Mouse (Mus musculus) heart, embryonic 10.5 days (tissue): ENCODE measurements at regions not wholly inside any gene's neighbourhood (a gene's known extent, or its start where the extent isn't known, plus 50 kb on each side); places are given as distances from the start of the nearest gene placed in this dataset.
"Not testable (repeated sequence)": the region's sequence is repeated elsewhere in the genome, so short reads cannot be mapped to it uniquely, and the experiment has no call there.

ENCODE experiments used
- DNase-seq: peaks from one replicate; pipeline ENCODE4 v3.0.0-alpha.2; 2017; ENCODE audit warnings: low spot score
- H3K27ac ChIP-seq: fragments of 300-500 bp; sonication (generic); 2 replicates; pipeline ENCODE4 v1.5.1; 2016; ENCODE audit warnings: mild to moderate bottlenecking
- H3K27me3 ChIP-seq: fragments of 300-500 bp; sonication (generic); 2 replicates; pipeline ENCODE4 v1.6.1; 2016; ENCODE audit warnings: mild to moderate bottlenecking; ENCODE audit not compliant: poor library complexity, insufficient read depth, severe bottlenecking
- H3K36me3 ChIP-seq: fragments of 300-500 bp; sonication (generic); 2 replicates; pipeline ENCODE4 v1.6.1; 2016; ENCODE audit warnings: mild to moderate bottlenecking, moderate library complexity
- H3K4me1 ChIP-seq: fragments of 300-500 bp; sonication (generic); 2 replicates; pipeline ENCODE4 v1.6.1; 2016; ENCODE audit warnings: mild to moderate bottlenecking
- H3K4me3 ChIP-seq: fragments of 300-500 bp; sonication (generic); 2 replicates; pipeline ENCODE4 v1.5.1; 2016; ENCODE audit warnings: mild to moderate bottlenecking, moderate library complexity
- H3K9me3 ChIP-seq: fragments of 300-500 bp; sonication (generic); 2 replicates; pipeline ENCODE4 v1.6.1; 2016; ENCODE audit warnings: mild to moderate bottlenecking, moderate library complexity
- WGBS: fragments of 180-500 bp; shearing (Covaris S2); methylation state at CpG from one replicate; pipeline ENCODE4 v1.1.7; 2016; 5-methylcytosine and 5-hydroxymethylcytosine counted together

DNA sequence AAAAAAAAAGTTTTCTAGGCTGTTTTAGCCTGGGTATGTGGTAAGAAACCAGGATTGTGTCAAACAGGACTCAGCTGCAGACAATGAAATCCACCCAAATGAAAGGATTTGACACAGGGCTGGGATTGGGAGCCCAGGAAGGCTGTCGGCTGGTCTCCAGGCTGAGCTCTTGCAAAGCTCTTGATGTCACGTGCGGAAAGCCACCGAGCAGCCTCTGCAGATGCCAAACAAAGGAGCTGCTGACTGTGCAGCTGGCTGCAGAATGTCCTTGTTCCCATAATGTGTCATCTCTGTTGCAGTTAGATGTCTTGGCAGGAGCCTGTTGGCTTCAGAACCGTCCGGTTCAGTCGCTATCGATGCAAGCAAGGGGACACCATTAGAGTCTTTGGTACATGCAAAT is 56.1 kb downstream of the Bbs10 start:
- DNase-seq = no peak
- H3K4me1 ChIP-seq = 0 out of 2 replicates have a peak, but pooled peaks cover 4% of the 10 kb centered on the region
- H3K27ac ChIP-seq = no peak overlapping the region
- H3K4me3 ChIP-seq = no peak overlapping the region
- no peaks in the 10 kb centered on the region for H3K27me3 ChIP-seq
- H3K9me3 ChIP-seq = no peaks in the 10 kb centered on the region
- WGBS = 65% methylated on average over 8 of the region's 8 CpGs
- no peaks in the 10 kb centered on the region for H3K36me3 ChIP-seq

DNA sequence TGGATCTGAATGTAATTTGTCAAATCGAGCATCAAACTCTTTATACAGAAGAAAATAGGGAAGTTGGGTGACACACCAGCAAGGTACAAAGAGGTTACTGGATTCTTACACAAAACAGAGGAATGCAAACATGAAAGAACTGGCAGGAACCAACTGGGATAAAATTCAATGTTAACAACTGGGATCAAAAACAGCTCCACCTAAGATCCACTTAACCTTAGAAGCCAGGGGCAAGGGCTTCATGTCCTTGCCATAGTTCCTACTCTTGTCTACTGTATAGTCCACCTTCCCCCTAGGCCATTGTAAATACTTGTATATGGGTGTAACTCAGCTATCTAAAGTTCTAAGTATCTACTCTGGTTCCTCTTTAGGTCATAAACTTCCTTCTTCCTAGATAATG is 59.9 kb downstream of the Bbs10 start:
- DNase-seq, H3K9me3 ChIP-seq, H3K4me1 ChIP-seq, H3K27me3 ChIP-seq, H3K4me3 ChIP-seq, H3K27ac ChIP-seq, H3K36me3 ChIP-seq: not testable (repeated sequence)
- 68% methylated on average over 1 of the region's 1 CpGs for WGBS

DNA sequence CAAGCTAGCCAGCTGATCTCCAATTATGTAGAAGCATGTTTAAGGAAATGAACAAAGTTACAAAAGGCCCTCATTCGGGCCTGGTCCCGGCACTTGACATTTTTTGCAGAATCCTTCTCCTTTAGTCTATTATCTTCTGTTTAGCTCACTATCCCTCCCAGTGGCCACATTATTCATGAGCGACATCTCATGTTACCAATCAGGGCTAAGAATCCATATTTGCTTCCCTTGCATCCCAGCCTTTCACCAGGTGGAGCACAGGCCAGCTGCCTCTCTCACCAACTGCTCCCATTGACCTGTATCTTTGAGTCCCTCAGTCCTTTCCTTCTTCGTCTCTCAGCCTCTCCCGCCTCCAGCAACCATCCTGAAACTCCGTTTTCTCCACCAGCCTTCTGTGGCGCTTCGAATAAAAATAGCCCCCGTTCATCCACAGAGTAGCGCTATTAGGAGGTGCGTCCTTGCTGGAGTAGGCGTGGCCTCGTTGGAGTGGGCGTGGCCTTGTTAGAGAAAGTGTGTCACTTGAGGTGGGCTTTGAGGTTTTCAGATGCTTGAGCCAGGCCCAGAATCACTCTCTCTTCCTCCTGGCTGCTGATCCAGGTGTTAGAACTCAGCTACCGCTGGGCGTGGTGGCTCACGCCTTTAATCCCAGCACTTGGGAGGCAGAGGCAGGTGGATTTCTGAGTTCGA is 63.4 kb downstream of the Bbs10 start:
- WGBS = 79% methylated on average over 18 of the region's 18 CpGs
- no peak overlapping the region for H3K27ac ChIP-seq

DNA sequence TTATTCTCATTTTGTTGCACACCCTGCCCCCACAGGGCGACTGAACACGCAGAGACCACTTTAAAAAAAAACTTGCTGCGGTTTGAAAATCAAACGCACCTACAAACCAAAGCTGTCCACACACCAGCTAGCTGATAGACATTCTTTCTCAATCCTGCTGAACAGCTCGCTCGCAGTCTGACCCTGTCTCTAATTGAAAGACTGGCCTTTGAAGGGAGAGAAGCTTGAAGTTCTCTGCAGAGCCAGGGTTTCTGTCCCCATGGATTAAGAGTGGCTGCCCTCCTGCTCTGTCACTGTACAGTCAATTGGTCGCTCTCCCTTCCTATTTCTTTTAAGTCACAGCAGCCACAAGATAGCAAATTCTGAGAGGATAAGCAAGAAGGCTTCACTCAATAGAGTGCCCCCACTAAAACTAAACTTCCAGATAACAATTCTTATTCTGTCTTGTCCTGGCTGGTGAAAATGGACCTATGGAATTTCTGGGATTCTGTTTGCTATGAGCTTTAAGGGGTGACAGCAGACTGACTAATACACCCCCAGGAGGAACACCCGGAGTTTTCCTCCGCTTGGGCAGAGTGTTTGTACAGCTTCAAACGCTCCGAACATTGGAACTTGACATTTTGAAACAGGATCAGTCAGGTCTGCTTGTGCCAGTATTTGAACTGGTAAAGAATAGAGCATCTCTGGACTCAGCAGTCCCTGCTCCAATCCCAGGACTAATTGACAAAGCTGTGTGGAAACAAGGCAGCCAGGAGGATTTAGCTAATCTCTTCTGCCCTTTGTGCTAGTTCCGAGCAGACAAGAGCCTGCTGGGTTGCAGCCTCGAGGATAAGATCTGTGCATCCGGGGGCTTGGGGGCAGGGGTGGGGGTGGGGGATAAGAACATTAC is 65.5 kb downstream of the Bbs10 start:
- 26% methylated on average over 14 of the region's 14 CpGs for WGBS
- DNase-seq = no peak

More for the DNA sequence above, 63.4 kb downstream of the Bbs10 start:
- no peak for DNase-seq
- peaks cover 26% of the 10 kb centered on the region for H3K4me1 ChIP-seq
- no peaks in the 10 kb centered on the region for H3K27me3 ChIP-seq
- H3K9me3 ChIP-seq = no peaks in the 10 kb centered on the region
- no peak overlapping the region for H3K4me3 ChIP-seq
- H3K36me3 ChIP-seq = no peaks in the 10 kb centered on the region

DNA sequence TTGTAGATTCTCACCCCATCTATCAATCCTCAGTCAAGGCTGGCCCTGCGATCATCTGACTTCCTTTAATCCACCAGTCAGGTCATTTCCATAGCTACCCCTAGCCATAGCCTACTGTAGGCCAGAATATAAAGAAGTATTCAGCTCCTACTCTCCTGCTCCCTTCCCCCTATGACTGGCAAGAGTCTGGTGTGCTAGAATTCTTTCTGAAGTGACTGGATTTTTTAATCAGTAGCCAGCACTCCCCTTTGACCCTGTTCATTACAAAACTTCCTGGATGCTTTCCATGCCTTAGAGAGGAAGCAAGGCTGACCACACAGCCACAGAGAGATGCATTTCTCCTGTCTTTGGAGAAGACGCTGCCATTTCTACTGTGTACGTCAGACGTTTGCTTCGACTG is 66.5 kb downstream of the Bbs10 start:
- WGBS = 60% methylated on average over 5 of the region's 5 CpGs
- Histone ChIP-seq H3K27ac (peak overlapping the region; percentile 56; the same call in 1 of the 2 replicates), H3K9me3 (no peaks in the 10 kb centered on the region), H3K4me3 (no peak overlapping the region), H3K36me3 (no peaks in the 10 kb centered on the region), H3K27me3 (no peaks in the 10 kb centered on the region), H3K4me1 (peaks cover 26% of the 10 kb centered on the region)
- no peak for DNase-seq

More for the DNA sequence above, 65.5 kb downstream of the Bbs10 start:
- Histone ChIP-seq H3K27ac (peak overlapping the region; percentile 56), H3K36me3 (no peaks in the 10 kb centered on the region), H3K4me1 (peaks cover 26% of the 10 kb centered on the region), H3K27me3 (no peaks in the 10 kb centered on the region), H3K9me3 (no peaks in the 10 kb centered on the region), H3K4me3 (no peak overlapping the region)

DNA sequence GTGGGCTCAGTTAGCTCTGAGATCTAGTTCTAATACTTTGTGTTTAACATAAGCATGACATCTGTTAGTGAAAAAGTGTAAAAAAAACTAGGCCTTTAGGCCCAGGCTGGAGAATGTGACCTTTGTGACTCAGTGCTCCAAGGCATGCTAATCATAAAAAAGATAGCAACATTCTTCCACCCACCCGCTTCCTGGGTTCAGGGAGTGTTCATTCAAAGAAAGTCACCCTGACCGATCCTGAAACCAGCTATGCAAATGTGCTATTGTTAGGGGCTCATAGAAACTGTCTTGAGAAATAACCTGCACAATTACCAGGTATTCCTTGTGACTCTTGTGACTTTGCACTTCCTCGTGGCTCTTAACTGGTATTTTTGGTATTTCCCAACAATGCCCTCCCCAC is 70.6 kb downstream of the Bbs10 start:
- not testable (repeated sequence) for H3K9me3 ChIP-seq, DNase-seq, H3K36me3 ChIP-seq, H3K4me3 ChIP-seq, H3K27me3 ChIP-seq, H3K27ac ChIP-seq
- WGBS = 71% methylated on average over 3 of the region's 3 CpGs
- H3K4me1 ChIP-seq = peaks cover 15% of the 10 kb centered on the region

DNA sequence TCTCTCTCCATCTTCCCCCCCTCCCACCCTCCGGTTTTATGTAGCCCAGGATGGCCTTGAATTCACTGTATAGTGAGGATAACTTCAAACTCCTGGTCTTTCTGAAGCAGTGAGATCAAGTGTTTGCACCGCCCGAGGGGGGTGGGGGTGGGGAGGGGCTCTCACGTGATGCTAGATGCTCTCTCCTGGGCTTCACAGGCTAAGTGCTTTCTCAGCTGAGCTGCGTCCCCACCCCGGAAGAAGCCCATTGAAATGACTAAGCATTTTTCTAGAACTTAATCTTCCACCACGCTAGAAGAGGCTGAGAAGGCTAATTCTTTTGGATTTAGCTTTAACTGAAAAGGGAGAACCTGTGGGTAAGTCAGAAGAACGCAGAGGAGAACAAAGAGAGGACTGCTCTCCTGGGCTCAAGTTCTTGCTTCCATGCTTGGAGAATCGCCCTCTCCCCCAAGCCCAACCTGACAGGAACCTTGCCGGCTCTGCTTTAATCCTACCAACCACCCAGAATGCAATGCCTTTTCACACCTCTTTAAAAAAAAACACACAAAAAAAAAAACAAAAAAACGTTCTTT is 79.7 kb downstream of the Bbs10 start:
- Histone ChIP-seq H3K9me3 (no peaks in the 10 kb centered on the region), H3K27ac (no peak overlapping the region), H3K4me1 (peaks cover 19% of the 10 kb centered on the region; the same call in 1 of the 2 replicates), H3K36me3 (no peaks in the 10 kb centered on the region), H3K4me3 (no peak overlapping the region), H3K27me3 (no peaks in the 10 kb centered on the region)
- WGBS = 38% methylated on average over 11 of the region's 11 CpGs
- DNase-seq = peak; percentile 84

DNA sequence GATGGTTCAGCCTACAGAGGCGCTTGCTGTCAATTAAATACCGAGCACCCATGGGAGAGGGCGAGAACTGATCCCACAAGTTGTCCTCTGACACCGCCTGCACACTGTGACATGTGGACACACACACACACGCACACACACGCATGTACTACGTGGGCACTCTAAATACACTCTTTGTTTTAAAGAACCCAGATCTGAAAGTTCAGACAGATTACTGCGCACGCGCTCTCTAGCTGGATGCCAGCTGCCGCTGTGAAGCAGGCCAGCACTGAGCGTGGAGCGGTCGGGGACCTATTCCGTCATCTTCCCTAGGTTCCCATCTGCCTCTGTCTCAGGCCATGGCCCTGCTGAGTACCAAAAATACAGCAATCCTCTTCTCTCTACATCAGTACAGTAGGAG is 83.2 kb downstream of the Bbs10 start:
- 73% methylated on average over 15 of the region's 15 CpGs for WGBS
- H3K27me3 ChIP-seq = no peaks in the 10 kb centered on the region
- no peak for DNase-seq

DNA sequence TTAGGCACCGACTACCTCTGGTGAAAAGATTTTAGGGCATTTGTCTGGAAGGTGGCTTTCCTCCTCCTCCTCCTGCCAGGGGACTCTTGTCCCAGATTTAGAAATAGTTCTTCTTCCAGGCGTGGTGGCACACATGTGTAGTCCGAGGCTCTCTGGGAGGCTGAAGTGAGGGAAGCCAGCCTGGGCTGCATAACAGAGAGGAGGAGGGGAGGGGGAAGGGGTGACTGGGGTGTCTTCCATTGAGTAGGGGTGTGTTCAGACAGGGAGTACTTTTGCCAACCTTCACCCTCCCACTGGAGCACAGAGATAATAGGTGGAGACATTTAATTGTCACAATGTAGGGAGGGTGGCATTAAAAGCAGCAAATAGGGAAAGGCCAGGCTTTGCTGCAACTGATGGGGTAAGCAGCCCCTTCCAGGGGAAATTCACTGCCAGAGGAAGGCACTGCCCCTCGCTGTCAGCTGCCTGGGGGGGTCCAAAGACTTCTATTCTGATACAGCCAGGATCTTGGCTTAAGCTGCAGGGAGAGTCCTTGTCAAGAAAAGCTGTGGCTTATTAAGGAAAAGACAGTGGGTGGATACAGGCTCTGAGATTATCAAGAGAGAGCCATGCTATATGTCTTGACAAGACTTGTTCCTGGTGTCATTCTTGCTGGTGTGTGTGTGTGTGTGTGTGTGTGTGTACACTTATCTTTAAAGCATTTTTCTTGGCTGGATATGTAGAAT is 83.9 kb downstream of the Bbs10 start:
- Histone ChIP-seq H3K4me1 (peaks cover 15% of the 10 kb centered on the region; the same call in 1 of the 2 replicates), H3K36me3 (no peaks in the 10 kb centered on the region), H3K9me3 (no peaks in the 10 kb centered on the region), H3K27me3 (no peaks in the 10 kb centered on the region), H3K4me3 (no peak overlapping the region), H3K27ac (0 out of 2 replicates have a peak overlapping the region, but pooled peaks have one; percentile 0)
- WGBS = 40% methylated on average over 4 of the region's 4 CpGs
- no peak for DNase-seq

More for the DNA sequence above, 83.2 kb downstream of the Bbs10 start:
- Histone ChIP-seq H3K4me1 (peaks cover 15% of the 10 kb centered on the region; the same call in 1 of the 2 replicates), H3K36me3 (no peaks in the 10 kb centered on the region), H3K27ac (0 out of 2 replicates have a peak overlapping the region, but pooled peaks have one; percentile 0), H3K4me3 (no peak overlapping the region), H3K9me3 (no peaks in the 10 kb centered on the region)

DNA sequence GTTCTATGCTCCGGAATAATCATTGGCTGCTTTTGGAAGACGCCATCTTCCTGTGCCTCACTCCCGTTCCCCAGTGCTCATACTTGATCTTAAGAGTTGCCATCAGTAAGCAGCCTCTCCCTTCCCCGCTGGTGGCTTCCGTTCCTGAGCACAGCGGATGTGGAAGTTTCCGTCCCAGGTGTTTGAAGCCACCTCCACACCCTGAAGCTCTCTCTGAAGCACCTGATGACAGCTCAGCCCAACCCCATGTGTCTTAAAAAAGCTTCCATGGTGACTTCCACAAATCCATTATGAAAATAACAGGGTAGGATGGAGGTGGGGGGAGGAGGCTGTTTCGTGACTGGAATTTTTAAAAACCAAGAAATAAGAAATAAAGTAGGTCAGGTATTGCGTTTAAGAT is 87.1 kb downstream of the Bbs10 start:
- Histone ChIP-seq H3K27ac (no peak overlapping the region), H3K4me1 (peaks cover 32% of the 10 kb centered on the region), H3K9me3 (no peaks in the 10 kb centered on the region), H3K27me3 (no peaks in the 10 kb centered on the region), H3K4me3 (no peak overlapping the region), H3K36me3 (no peaks in the 10 kb centered on the region)
- WGBS = 70% methylated on average over 9 of the region's 9 CpGs
- no peak for DNase-seq

DNA sequence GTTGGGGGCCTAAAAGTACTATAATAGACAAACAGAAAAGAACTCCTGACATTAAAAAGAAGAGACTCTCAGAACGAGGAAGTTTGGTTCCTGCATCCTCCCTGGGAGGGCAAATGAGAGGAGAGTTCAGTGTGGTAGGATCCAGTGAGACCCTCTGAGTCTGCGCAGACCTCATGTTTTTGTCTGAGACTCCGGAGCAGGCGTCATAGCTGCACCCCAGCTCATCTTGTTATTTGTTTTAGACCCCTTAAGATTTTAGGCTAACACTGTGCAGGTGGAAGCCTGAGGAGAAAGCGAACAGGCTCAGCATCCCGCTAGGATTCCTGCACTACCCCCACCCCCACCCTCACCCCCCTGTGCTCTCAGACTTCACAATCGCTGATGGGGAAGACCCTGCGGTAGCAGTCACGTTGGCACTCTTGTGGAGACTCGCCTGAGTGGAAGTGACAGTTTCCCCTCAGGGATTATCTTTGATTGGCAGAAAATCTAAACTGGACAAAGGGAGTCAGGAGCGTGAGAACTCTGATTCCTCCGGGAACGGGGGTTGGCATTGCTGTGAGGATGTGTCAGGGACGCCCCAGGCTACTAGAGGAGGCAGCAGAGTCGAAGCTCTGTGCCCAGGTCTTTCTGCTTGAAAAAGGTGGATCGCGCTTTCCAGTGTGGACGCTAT is 85.0 kb upstream of the Nap1l1 start:
- no peak for DNase-seq
- 0 out of 2 replicates have a peak overlapping the region, but pooled peaks have one; percentile 20 for H3K4me3 ChIP-seq
- H3K27ac ChIP-seq = peak overlapping the region; percentile 26; the same call in 1 of the 2 replicates
- no peaks in the 10 kb centered on the region for H3K27me3 ChIP-seq
- H3K36me3 ChIP-seq = no peaks in the 10 kb centered on the region
- 47% methylated on average over 18 of the region's 18 CpGs for WGBS
- H3K4me1 ChIP-seq = peaks cover 27% of the 10 kb centered on the region
- no peaks in the 10 kb centered on the region for H3K9me3 ChIP-seq
